Mouse (Mus musculus) hematopoietic stem cell, adult 5-6 weeks (primary cell): ENCODE data around the gene Tmem262. TPM values are rescaled to one million over a fixed set of nuclear protein-coding genes. Genes with fewer than 3 reads are reported as not detected.

Source experiments
- ATAC-seq, 2 experiments: fragments of 125-278 bp in 1 of 2; replicated peaks in 1 of 2; 2 replicates each; pipeline ENCODE4 v1.8.0; 2016 to 2017; ENCODE audit warnings: inconsistent platforms in 2 of 2, mild to moderate bottlenecking in 2 of 2, moderate number of reproducible peaks in 2 of 2, low read depth in 1 of 2, moderate TSS enrichment in 1 of 2; ENCODE audit not compliant: low FRiP score in 2 of 2, poor library complexity in 2 of 2, severe bottlenecking in 2 of 2, insufficient read depth in 1 of 2, low TSS enrichment in 1 of 2
- total RNA-seq: library from RNA; stranded (forward); fragments of 172-1452, 232-1000 nt; gene quantifications from 2 replicates; pipeline ENCODE4 v1.2.3, GENCODE M21; 2017

Gene Tmem262
- total RNA-seq, 1 experiment from 2014 or later, result not detected

DNA sequence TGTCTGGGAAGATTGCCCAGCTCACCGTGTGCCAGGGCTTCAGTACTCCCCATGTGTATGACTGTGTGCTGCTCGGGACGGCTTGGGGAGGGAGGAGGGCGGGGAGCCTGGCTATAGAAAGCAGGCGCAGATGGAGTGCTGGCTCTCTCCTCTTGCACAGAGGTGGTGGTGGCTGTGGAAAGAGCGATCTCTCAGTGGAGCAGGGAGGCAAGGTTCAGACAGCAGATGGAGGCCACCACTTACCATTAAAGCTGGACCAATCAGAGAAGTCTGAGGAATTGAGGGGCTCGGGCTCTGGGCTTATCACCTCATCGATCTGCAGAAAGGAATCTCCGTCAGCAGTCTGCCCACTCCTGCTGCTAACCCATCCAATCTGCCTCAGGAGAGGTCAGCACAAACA lies 2.3 kb downstream of the Tmem262 start, which contains the start of gene Gm28374:
TSS of gene Gm28374 (minus strand) at position 101 of the 400 bp plus-strand sequence.
- no peak for ATAC-seq

DNA sequence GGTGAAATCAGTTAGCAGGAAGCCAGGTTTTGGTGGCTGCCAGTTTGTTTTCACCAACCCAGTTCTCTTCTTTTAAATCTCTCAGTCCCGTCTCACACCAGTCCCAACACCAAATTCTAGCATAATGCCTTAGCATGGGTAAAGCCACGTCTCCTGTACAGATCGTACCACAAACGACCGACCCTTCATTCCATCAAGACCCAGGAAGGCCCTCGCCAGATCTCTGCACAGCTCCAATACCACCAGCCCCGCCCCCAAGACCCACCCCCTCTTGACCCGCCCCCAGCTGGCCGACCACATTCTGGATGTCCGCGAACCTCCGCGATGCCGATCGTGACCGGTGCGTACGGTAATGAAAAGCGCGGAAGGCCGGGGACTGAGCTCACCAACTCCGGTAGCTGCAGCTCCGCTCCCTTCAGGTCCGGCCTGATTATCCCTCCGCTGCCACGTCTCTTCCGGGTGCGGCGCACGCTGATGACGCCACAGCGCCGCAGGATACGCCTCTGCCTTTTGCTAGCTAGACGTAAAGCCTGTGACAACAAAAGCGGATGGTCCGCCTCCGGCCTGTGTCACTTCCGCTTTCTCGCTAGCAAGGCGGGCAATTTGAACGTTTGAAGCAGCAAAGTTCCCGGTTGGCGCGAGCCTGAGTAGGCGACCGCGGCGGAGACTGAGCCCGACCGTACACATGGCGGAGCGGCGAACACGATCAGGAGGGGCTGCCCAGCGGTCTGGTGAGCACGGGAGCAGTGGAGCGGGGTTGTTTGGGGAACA lies 4.8 kb downstream of the Tmem262 start, which contains the start of the genes Zfpl1 and Cdca5:
TSS of gene Zfpl1 (minus strand) at position 479 of the 771 bp plus-strand sequence.
TSS of gene Cdca5 (plus strand) at position 506 of the 771 bp plus-strand sequence.
- ATAC-seq, result peak; percentile 84 to 97

- ATAC-seq, result peak; percentile 62 to 74
Observed at GRCm38 (mm10) chr19:6085417-6085879, 5.6 kb downstream of the Tmem262 start.

GRCm38 (mm10) chr19:6088841-6089240 lies 9.0 kb downstream of the Tmem262 start:
- ATAC-seq, result no peak

DNA sequence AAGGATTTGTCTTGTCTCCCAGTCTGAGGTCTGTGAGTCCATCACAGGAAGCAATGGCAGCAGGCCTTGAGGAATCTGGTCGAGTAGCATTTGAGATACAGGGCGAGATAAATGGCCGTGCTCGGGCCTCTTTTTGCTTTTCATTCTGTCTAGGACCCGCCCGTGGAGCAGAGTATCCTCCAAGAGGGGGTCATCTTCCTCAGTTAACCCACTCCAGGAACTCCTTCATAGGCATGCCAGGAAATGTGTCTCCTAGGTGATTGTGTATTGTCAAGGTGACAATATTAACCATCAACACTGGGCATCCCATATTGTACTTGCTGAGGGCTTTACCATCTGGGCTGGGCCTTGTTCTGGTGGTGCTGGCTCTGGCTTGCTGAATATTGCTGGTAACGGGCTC lies 14.3 kb downstream of the Tmem262 start, which contains the start of gene AC131692.1:
TSS of gene AC131692.1 (plus strand) at position 301 of the 400 bp plus-strand sequence.
- ATAC-seq, result no peak

GRCm38 (mm10) chr19:6097847-6098246 lies 18.0 kb downstream of the Tmem262 start:
- ATAC-seq, result no peak

DNA sequence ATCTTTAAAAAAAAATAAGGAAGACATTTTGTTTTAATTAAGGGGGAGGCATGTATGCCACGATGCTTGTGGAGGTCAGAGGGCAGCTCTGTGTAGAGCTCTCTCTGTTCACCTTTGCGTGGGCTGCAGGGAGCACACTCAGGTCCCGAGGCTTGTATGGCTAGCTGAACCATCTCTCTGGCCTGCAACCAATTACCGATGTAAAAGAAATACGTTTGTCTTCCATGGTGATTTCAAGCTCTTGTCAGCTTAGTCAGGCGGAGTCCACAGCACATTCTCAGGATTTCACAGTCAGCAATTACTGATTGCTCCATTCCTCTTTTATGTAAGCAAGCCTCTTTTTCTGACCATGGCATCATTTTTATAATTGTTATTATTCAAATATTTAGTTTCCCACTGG lies 21.4 kb downstream of the Tmem262 start:
- no peak for ATAC-seq

- ATAC-seq, result no peak
Observed at GRCm38 (mm10) chr19:6102169-6102853, 22.5 kb downstream of the Tmem262 start.

GRCm38 (mm10) chr19:6104476-6104875 lies 24.6 kb downstream of the Tmem262 start:
- no peak for ATAC-seq

GRCm38 (mm10) chr19:6105586-6105985 lies 25.8 kb downstream of the Tmem262 start, which contains the start of gene Naaladl1:
Gene Naaladl1 (plus strand): TSS chr19:6105782.
- ATAC-seq, result no peak

DNA sequence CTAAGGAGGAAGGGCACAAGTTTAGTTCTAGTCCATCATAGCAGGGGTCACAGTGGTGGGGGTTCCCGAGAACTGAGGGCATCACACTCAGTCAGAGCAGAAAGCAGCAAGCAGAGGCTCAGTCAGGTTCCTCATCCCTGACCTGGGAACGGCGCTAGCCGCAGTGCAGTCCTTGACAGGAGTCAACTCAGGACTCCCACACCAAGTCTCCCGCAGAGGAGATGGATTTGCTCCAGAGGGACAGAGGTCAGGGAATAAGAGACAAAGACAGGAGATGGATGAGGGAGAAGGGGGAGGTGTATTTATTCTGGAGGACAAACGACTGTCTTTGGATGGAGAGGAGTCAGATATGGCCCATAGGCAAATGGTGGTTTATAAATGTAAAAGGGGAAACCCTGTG lies 33.3 kb downstream of the Tmem262 start:
- ATAC-seq, result no peak

- ATAC-seq, result no peak
Observed at GRCm38 (mm10) chr19:6116113-6116850, 36.4 kb downstream of the Tmem262 start.

- no peak for ATAC-seq
Observed at GRCm38 (mm10) chr19:6117346-6117985, 37.6 kb downstream of the Tmem262 start.

GRCm38 (mm10) chr19:6117986-6118676 lies 38.3 kb downstream of the Tmem262 start, which contains the start of gene Sac3d1:
Gene Sac3d1 (minus strand): TSS chr19:6118650.
- peak; percentile 86 to 92 for ATAC-seq

GRCm38 (mm10) chr19:6118677-6119185 lies 38.9 kb downstream of the Tmem262 start:
- 0 out of 4 replicates have a peak, but pooled peaks of 1 of the 2 experiments have one; percentile 3 for ATAC-seq

GRCm38 (mm10) chr19:6121761-6122160 lies 41.9 kb downstream of the Tmem262 start:
- ATAC-seq, result no peak
